Mouse (Mus musculus) lung, postnatal 14 days (tissue): ENCODE data around the gene Lamb2.

Experiments
- DNase-seq: peaks from one replicate; pipeline ENCODE4 v3.0.0; 2021

Gene Lamb2

DNA sequence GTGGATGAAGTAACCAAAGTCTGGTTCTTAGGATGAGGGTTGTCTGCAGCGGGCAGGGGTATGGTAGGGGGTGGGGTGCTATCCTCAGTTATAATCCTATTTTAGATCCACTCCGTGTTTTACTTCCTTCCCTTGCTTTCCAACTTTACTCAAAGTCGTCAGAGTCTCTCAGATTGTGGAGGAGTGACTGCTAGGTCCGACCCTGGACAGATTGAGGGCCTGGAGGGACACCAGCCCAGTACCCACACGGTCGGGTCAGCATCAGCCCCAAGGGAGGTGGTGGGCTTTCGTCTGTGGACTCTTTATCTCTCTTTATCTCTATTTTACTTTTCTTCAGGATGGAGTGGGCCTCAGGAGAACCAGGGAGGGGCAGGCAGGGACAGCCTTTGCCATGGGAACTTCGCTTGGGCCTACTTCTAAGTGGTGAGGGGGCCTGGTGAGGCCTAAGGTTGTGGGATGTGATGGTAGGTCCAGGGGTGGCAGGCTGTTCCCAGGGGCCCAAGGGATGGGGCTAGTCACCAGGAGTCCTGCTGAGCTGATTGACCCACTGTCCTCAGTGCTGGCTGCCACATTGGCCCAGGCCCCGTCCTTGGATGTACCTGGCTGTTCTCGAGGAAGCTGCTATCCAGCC is at the start of gene Lamb2:
Lamb2 (plus strand) TSS at position 16 of the 631 bp plus-strand sequence.
- peak; percentile 34 for DNase-seq

DNA sequence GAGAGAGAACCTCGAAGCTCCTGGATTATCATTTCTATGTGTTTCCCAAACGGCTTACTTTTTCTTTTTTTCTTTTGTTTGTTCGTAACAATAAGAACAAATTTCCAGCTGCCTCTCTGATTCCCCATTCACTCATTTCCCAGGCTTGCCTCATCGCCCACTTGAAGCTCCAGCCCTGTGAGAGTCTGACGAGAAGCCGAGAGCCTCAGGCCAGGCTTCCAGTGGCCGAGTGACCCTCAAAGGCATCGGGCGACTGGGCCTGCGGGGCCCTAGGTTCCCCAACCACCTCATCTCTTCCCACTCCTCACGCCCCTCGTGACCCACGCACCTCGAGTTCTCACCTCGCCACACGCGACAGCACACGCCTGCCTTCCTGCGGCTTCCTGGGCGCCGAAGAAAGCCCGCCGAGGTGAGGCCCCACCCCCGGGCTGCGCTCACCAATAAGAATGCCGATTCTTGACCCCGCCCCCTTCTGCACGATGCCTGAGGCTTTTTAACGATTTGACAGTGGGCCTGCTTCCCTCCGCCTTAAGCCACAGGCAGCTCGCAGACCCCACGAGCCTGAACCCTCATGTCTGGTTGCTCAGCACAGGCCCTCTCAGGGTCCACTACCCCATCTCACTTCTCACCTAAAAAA is 48.0 kb upstream of the Lamb2 start:
- peak; percentile 33 for DNase-seq

DNA sequence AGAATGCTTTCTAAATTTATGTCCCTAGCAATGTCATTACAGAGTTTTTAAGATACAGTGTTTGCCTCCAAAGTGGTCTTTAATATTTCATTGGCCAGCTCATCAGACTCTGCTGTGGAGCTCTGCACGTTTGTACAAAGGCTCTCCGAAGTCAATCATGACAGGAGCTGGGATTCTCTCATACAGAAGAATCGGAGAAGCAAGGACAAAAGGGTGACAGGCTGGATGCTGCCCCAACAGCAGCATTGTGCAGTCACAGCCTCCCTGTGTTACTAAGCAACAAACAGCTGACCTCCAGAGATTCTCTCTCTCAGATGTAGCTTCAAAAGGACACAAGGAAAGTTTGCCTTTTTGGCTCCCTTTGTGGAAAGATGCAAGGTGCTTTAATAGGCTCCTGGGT is 43.4 kb upstream of the Lamb2 start, which contains the start of gene BC048562:
BC048562 (plus strand) TSS at position 301 of the 400 bp plus-strand sequence.
- no peak for DNase-seq

DNA sequence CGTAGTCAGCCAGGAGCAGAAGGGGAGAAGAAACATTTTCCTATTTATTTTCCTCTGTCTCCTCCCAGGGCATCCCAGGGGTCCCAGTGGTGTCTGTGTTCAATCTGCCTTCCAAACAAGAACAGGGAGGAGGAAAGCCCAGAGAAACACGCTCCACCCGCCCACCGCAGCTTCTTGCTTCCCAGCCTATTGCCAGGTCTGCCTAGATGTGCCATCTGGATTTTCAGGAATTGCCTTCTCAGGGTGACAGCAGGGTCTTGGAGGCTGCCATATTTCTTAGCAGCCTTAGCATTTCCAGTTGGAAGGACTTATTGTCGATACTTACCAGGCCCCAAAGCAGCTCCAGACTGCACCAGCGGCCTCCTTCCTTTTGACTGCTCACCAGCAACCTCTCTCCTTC is 40.4 kb upstream of the Lamb2 start:
- DNase-seq: no peak

DNA sequence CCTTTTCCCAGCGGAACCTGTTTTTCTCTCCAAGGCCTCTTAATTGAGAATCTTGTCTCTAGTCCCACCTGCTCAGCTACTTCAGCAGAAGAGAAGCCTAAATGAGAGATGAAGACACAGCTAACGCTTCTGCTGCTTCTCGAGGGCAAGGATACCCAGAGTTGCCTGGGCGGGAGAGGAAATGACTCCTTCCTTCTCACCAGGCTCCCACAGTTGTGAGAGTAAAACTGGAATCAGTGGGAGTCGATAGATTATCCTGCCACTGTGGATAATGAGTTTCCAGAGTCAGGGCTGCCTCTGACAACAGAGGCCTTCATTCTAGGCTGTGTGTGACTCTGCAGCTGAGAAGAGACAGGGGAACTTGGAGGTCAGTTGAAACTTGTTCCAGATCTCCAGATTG is 39.1 kb upstream of the Lamb2 start:
- DNase-seq: no peak

DNA sequence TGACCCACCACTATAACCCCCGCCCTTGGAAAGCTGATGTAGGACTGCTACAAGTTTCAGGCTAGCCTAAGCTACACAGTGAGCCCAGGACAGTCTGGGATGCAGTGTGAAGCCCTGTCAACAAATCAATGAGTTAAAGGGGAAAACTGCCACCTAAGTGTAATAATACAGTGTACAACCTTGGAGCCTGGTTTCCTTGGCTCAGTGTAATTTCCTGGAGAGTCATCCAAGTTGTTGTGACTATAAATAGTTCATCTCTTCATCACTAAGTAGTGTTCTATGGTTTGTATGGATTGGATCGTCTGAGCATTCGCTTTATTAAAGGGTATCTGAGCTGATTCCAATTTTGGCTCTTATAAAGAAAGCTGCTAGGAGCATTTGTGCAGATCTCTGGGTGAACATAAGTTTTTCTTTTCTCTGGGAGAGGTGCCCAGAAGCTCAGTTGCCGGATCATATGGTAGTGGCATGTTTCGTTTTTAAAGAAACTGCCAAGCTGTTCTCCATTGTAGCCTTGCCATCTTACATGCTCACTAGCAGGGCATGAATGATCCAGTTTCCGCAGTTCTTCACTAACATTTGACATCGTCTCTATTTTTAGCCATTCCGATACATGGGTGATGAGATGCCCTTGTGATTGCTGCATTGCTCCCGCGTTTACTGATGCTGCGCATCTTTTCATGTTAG is 38.2 kb upstream of the Lamb2 start:
- no peak for DNase-seq

DNA sequence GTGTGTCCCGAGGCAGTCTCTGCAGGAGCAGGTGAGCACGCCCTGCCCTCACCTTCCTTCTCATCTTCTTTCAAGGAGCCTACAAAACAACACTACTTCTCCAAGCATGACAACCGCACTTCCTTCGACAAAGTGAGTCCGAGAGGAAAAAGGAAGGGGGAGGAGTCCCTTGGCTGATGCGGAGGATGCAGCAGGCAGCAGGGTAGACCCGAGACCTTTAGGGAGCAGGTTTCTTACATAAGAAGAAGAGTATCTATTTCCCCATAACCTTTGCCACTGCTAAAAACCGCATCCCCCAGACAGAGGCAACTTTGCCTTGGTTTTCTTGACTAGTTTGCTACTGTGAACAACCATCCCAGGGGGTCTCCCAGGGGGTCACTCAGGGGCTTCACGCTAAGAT is 34.4 kb upstream of the Lamb2 start:
- no peak for DNase-seq

DNA sequence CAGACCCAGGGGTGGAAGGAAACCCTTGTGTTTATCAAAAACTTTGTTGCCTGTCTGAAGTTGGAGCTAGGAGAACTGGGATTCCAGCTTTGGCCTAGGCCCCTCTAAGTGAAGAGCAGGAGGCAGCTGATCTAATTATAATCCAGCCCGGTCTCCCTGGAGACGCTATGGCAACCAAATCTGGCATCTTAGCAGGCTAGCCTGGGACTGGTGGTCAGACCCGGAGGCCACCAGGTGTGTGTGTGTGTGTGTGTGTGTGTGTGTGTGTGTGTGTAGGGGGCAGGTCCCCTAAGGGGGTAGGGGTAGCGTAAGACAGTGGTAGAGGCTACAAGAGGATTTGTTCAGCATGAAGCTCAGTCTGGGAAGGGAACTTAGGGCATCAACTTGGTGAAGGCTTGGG is 29.7 kb upstream of the Lamb2 start:
- DNase-seq: peak; percentile 27

DNA sequence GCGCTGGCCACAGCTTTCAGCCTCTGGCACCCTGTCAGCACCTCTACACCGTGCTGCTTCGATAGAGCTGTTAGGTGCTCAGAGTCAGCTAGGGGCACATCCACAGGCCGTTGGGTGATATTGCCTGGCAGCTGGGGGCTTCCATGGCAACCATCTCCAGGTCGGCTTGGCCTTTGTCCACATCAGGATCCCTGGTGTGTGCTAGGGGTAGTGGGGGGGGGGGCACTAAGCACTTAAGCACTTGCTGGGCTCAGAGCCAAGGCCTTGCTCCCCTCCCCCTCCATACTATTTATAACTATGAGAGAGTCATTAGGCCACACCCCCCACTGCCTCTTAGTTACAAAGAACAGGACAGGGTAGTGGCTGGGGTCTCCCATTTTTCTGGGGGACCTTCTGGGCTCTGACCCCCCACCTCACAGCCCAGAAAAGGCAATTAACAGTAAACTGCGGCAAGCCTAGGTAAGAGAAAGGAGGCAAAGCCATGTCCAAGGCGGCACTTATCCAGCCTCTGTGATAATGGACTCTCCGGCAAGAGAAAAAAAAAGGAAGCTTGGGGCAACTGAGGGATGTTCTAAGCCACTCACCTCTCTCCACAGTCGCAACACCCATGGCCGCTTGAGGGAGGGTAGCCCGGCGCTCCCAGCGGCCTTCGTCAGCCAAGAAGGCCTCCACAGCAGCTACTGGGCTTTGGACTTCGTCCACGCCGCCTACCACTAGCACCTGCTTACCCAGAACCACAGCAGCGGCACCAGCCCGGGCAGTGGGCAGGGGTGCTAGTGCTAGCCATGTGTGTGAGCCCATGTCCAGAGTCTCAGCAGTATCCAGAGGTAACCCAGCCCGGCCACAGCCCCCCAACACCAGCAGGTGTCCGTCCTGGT is 29.0 kb upstream of the Lamb2 start:
- DNase-seq: peak; percentile 46

DNA sequence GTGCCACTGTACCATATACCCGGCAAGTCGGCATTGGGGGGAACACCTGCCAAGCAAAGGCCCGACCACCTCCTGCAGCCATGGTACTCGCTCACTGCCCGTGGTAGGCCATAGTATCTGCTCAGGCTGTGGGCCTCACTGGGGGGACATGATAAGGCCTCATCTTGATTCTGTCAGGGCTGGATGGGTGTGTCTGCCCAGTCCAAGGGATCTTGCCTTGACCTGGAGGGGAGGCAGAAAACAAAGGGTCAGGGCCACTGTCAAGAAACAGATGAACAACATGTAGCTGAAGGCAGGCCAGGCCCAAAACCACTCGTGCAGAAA is 28.4 kb upstream of the Lamb2 start:
- no peak for DNase-seq

DNA sequence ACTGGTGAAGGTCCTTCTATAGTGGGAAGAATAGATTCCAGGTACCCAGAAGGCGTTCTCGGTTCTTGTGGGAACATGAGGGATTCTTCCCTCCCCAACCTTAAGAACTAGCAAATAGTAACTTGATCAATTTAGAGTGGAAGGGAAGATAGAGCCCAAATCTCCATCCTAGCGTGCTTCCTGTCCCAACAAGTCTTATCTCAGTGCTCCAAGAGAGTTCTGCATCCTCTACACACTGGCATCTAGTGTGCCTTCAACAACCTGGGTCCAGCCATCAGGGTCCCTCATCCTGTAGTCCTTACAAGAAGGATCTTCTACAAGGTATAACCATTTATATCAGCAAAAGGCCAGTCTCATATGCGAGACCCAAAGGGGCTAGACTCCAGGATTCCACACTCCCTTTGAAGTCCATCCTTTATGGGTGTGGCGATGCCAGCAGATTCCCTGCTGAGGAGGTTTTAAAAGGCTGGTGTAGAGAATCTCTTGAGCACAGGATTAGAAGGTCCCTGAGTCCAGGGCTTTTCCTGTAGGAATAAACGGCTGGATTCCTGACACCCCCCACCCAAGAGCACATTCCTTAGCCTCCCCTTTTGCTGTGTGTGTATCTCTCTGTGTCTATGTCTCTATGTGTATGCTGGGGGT is 27.9 kb upstream of the Lamb2 start:
- no peak for DNase-seq

DNA sequence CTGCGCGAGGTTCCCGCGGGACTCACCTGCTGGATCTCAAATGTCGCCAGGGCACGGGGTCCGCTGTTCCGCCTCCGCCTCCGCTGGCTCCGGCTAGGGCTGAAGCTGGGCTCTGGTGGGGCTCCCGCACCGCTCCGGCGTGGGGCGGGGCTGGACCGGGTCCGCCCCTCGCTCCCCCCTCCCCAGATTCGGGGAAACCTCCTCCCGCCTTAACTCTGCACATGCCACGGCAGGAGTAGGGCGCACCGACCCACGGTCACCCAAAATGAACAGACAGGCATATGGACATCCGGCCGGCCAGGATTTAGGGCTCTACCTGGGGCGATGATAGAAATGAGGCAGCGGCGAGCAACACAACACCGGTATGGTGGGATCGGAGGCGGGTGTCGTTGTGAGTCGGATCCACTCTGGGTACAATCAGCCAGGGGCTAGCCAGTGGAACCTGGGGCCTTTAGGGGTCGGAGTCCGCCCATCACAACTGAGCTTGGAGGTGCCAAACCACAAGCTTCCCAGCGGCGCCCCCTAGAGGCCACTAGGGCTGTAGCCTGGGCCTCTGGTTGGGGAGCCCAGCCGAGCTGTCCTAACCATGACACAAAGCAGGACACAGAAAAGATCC is 27.1 kb upstream of the Lamb2 start:
- peak; percentile 93 for DNase-seq

DNA sequence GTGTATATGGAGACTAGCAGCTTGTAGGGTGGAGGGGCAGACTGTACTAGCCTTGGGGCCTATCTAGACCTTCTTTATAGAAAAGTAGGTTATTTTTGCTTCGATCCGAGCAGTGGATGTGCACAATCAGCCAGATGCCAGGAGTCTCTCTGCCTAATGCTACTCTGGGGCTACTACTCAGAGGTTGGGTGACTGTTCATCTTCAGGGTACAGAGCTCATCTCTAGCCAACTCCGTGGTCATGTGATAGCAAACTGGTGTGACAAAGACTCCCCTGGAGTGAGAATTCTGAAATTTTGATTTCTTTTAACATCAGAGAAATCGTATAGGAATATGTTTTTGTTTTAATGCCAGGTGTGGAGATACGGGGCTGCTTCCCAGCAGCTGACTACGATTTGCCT is 26.6 kb upstream of the Lamb2 start:
- DNase-seq: no peak

DNA sequence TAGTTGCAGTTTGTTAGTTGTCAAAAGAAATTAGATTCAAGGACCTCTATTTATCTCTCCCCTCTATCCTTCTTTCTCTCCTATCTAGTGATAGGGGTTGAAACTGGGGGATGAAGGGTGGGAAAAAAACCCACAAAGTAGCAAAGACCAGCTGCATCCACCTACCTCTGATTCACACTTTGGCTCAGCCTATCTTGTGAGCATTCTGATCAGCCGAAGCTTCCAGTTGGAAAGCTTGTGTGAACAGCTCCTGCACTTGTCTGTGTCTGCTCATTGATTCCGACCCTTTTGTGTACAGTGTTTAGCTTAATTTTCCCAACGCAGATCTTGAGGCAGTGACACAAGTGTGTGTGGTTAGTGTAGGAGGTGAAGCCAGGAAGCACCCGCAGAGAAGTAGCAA is 26.1 kb upstream of the Lamb2 start:
- DNase-seq: no peak

DNA sequence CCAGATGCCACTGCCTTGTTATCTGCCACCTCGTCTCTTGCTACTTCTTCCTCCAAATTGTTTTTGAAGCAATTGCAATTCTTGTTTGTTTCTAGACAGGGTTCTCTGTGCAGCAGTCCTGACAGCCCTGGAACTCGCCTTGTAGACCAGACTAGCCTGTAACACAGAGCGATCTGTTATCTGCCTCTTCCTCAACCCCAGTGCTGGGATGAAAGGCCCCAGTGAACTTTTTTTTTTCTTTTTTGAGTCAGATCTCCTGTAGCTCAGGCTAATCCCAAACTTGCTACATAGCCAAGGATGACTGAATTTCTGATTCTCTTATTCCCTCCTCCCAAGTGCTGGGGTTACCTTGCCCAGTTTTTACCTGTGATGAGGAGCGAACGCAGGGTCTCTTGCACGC is 25.1 kb upstream of the Lamb2 start:
- no peak for DNase-seq

DNA sequence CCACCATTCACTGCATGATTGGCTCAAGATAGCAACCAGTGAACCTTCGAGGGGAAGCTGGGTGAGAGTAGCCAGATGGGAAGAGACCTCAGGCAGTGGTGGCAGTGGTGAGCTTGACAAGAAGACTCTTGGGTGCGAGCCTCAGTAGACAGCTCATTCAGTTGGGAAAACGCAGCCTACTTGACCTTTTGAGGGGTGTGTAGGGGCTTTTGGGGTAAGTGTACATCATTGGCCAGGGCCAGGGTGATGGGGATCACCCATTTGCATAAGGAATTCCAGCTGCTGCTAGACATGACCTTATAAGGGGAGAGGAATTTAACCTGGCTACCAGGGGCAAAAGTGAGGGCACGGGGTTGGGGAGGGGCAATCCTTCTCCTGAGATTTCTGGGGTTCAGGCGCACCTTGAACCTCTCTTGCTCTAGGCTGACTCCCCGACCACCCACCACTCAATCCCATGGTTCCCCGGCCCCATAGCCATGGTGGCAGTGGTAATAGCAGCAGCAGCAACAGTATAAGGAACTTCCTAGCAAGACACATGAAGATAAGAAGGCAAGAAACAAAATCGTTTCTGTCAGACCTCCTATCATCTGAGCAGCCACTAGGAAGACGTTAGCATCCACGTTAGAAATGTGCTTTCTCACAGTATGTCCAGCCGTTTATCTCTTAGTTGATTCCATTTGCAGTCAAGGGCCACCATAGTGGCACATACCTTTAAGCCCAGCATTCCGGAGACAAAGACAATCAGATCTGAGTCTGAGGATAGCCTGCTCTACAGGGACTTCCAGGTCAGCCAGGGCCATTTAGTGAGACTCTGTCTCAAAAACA is 23.6 kb upstream of the Lamb2 start:
- no peak for DNase-seq

DNA sequence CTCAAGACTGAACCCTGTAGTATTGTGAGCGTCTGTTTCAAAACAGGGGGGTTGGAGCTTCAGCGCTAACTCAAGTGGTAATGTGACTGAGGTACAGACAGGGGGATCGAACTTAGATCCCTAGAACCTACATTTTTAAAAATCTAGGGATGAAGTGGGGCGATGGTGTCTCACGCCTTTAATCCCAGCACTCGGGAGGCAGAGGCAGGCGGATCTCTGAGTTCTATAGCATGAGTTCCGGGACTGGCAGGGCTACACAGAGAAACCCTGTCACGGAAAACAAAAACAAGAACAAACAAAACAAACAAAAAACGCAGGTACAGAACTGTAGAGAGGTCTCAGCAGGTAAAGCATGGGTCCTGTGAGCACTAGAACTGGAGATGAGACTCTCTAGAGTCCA is 22.6 kb upstream of the Lamb2 start:
- DNase-seq: no peak

DNA sequence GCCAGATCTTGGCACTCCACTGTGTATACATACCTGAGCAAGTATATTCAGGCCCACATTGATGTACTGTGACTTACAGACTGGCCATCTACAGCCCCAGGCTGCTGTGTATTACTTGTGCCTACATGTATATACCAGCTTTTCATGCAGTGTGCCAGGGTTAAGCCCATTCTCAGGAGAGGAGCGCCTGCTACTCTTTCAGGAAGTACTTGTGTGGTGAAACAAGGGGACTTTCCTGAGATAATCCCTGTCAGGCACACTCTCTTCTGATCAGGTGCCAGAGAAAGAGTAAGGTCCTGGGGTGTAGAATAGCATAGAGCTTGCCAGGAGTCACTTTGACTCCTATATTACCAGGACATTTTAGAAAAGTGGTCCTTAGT is 19.6 kb upstream of the Lamb2 start:
- DNase-seq: no peak

DNA sequence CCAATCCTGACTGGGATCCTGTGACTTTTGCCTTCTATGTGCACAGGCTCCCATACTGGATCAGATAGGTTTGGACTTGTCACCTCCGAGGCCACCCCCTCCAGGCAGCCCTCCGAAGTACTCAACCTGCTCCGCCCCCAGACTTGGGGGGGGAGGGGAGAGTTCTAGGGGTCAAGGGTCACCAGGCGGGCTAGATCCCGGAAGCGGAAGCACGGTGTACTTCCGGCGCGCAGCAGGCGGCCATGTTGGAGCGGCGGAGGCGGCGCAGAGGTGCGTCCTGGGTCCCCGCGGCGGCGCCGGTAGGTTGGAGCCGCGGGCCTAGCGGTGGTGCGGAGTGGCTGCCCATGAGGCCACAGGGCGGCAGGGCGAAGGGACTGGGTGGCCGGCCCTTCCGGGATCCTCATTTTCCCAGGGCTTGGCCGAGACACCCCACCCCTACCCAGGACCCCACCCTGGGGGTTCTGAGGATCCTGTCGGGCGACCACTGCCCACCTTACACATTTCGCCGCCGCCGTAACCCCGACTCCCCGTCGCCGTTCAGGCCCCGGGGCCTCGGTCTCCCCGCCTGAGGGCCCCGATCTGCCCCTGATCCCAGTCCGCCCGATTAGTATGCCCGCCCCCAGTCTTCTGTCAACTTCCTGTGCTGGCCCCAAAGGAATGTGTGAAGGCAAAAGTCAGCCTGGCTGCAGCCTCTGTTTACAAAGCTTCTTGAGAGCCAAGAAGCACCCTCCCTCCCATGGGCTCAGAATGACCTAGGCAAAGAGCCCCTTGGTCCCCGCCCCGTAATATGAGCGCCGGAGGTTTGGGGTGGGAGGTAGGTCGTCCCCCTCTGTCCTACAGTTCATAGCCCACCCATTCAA is 19.0 kb upstream of the Lamb2 start, which contains the start of gene Ccdc71:
Ccdc71 (plus strand) TSS at position 209 of the 860 bp plus-strand sequence.
- DNase-seq: peak; percentile 88

DNA sequence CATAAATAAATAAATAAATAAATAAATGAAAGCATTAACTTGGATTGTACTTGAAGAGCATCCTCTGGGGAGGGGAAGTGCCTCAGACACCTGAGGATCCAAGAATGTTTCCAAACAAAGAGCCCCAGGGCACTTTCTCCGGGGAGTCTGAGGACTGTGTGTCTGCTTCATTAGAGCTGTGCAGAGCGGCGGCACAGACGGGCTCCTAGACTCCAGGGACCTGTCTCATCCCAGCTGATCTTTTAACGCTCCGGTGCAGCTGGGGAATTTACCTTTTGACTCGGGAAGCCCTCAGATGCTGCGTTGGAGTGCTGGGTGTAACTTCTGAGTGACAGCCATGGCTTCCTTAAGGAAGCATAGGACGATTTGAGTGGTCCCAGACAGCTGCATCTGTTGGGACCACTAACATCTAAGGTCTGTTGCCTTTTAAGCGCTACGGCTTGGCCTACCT is 18.3 kb upstream of the Lamb2 start, which contains the start of gene Klhdc8b:
Klhdc8b (minus strand) TSS at position 401 of the 451 bp plus-strand sequence.
- DNase-seq: no peak
